Mouse (Mus musculus): ENCODE measurements around the gene Spink8. TPM values are rescaled to one million over a fixed set of nuclear protein-coding genes. Genes with fewer than 3 reads are reported as not detected.

Gene Spink8
- not detected for polyA plus RNA-seq (2017; shearing (Covaris generic))

DNA sequence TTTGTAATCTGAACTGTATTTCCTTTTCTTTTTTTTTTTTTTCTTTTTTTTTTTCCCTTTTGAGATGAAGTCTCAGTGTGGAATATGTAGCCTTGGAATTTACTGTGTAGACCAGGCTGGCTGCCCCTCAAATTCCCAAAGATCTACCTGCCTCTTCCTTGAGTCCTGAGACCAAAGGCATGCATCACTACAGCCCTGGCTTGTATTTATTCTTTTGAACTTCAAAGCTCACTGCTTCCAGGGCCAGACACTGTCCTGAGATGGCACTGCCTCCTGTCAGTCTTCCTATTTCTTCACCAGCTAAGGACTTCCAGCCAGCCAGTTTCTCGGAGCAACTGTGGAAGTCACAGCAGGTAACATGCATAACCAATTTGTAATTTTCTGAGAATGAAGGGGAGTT, at the start of gene Spink8:
Gene Spink8, plus strand, starts transcription at position 301 of the 400 bp plus-strand sequence.

DNA sequence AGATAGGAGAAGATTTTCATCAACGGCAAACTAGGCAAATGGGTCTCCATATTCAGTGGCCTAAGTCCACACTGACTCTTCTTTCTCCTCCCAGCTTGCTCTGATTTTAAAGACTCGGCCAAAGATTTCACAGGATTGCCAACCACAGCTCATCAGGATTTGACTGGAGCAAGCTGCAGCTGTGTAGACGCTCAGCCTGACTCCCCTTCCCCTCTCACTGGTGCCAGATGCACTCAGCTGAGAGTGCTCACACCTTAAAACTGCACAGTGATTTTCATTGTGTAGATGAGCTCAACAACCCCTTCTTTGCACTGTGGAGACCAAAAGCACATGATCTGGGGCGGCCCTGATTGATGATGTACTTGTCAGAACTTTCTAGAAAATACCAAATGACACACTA, 21.5 kb upstream of the Spink8 start, which contains the start of gene Fbxw27:
Gene Fbxw27, minus strand, starts transcription at position 101 of the 400 bp plus-strand sequence.

GRCm38 (mm10) chr9:109832391-109833087, 20.5 kb downstream of the Spink8 start, which contains the start of gene Nme6:
Nme6 (plus strand) TSS chr9:109832749.

GRCm38 (mm10) chr9:109849312-109849758, 37.3 kb downstream of the Spink8 start, which contains the start of gene Camp:
Camp (minus strand) TSS chr9:109849617.

DNA sequence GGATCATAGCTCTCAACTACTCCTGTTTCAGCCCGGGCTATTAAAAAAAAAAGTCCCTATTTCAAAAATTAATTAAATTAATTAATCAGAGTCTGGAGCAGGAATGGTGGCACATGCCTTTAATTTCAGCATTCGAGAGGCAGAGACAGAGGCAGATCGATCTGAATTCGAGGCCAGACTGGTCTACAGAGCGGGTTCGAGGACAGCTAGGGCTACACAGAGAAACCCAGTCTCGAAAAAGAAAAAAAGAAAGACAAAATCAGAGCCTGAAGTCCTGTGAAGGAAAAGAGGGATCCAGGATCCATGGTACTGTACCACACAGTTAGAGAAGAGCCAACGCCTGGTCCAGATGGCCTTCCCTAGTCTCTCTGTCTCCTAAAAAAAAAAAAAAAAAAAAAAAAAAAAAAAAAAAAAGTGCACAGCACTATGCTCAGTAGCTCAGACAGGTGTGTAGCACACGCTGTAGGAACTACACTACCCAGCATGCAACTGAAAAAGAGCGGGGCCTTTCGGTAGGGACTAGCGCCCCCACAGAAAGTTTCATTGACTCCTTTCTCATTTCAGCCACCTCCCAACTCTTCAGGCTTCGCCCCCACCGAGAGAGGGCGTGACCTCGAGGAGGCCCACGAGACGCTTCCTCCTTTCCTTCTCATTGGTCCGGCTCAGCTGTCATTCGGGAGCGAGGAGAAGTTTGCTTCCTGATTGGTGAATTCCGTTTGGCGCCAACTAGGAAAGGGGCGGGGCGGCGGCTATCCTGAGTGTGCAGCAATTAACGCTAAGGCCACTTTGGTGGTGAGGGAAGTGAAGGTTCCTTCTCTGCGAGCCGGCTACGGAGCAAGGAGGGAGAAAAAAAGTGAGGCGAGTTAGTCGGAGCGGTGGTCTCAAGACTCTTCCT, 63.0 kb downstream of the Spink8 start, which contains the start of gene Cdc25a:
Gene Cdc25a, plus strand, starts transcription at position 783 of the 895 bp plus-strand sequence.

Other genes with a start within 250 kb of the Spink8 start
- gene Fbxw15, start 244.0 kb upstream of the Spink8 start, polyA plus RNA-seq (2017; shearing (Covaris generic)) = not detected
- gene Fbxw24, start 186.2 kb upstream of the Spink8 start, polyA plus RNA-seq (2017; shearing (Covaris generic)) = not detected
- gene Fbxw25, start 147.6 kb upstream of the Spink8 start, polyA plus RNA-seq (2017; shearing (Covaris generic)) = not detected
- gene Fbxw18, start 109.6 kb upstream of the Spink8 start, polyA plus RNA-seq (2017; shearing (Covaris generic)) = not detected
- gene Fbxw26, start 66.2 kb upstream of the Spink8 start, polyA plus RNA-seq (2017; shearing (Covaris generic)) = not detected
- gene Fbxw27, start 21.6 kb upstream of the Spink8 start, polyA plus RNA-seq (2017; shearing (Covaris generic)) = not detected
- 10 to 100 TPM in 1 of 2 experiments, 1 to 10 TPM in 1; 7.5 to 18.2 TPM for gene Nme6, start 20.5 kb downstream of the Spink8 start, polyA plus RNA-seq (2017; shearing (Covaris generic))
- gene Camp, start 37.3 kb downstream of the Spink8 start, polyA plus RNA-seq (2017; shearing (Covaris generic)) = not detected
- gene Cdc25a, start 63.3 kb downstream of the Spink8 start, polyA plus RNA-seq (2017; shearing (Covaris generic)) = 10 to 100 TPM; 16.2 to 20.2 TPM
- gene Map4, start 119.2 kb downstream of the Spink8 start, polyA plus RNA-seq (2017; shearing (Covaris generic)) = 10 to 100 TPM; 42.0 to 68.0 TPM

Data from activated CD4-positive, CD25-positive, alpha-beta regulatory T cell (primary cell).